Mouse (Mus musculus) intestine, postnatal 0 days (tissue): ENCODE data around the gene Mkln1. TPM values are rescaled to one million over a fixed set of nuclear protein-coding genes. Genes with fewer than 3 reads are reported as not detected.

Experiments
- ATAC-seq: fragments of 200-750 bp; cut with Nextera tagmentation; 2 replicates; pipeline ENCODE4 v1.8.0; 2017; ENCODE audit warnings: mild to moderate bottlenecking, moderate TSS enrichment, moderate library complexity
- H3K27ac ChIP-seq: fragments of 300-500 bp; sonication (generic); 2 replicates; pipeline ENCODE4 v1.5.1; 2014; ENCODE audit warnings: mild to moderate bottlenecking, low read depth, low read length, moderate library complexity
- H3K27me3 ChIP-seq: fragments of 300-500 bp; sonication (generic); replicated peaks from 2 replicates; pipeline ENCODE4 v1.6.1; 2014; ENCODE audit warnings: low read length, mixed read lengths; ENCODE audit not compliant: control insufficient read depth, insufficient read depth
- H3K36me3 ChIP-seq: fragments of 300-500 bp; sonication (generic); 2 replicates; pipeline ENCODE4 v1.6.1; 2014; ENCODE audit warnings: mild to moderate bottlenecking, moderate library complexity; ENCODE audit not compliant: control insufficient read depth, insufficient read depth
- H3K4me1 ChIP-seq: fragments of 300-500 bp; sonication (generic); replicated peaks from 2 replicates; pipeline ENCODE4 v1.6.1; 2014; ENCODE audit warnings: antibody characterized with exemption, low read length, mixed read lengths; ENCODE audit not compliant: control insufficient read depth, insufficient read depth
- H3K4me2 ChIP-seq: fragments of 300-500 bp; sonication (generic); replicated peaks from 2 replicates; pipeline ENCODE4 v1.6.1; 2014; ENCODE audit warnings: low read depth, mild to moderate bottlenecking, moderate library complexity
- H3K4me3 ChIP-seq: fragments of 300-500 bp; sonication (generic); 2 replicates; pipeline ENCODE4 v1.5.1; 2014; ENCODE audit warnings: low read depth, low read length
- H3K9ac ChIP-seq: fragments of 300-500 bp; sonication (generic); 2 replicates; pipeline ENCODE4 v1.6.1; 2014; ENCODE audit warnings: mild to moderate bottlenecking, low read depth, low read length
- H3K9me3 ChIP-seq: fragments of 300-500 bp; sonication (generic); 2 replicates; pipeline ENCODE4 v1.6.1; 2016; ENCODE audit warnings: mixed run types; ENCODE audit not compliant: control insufficient read depth
- CTCF ChIP-seq: sonication (generic); IDR thresholded peaks from 2 replicates; pipeline ENCODE4 v1.5.1; 2016; ENCODE audit warnings: low read depth, mild to moderate bottlenecking, control low read depth, antibody characterized with exemption, moderate library complexity
- WGBS: fragments of 180-500 bp; shearing (Covaris S2); extraction: QIAGEN DNeasy Blood & Tissue Kit; methylation state at CpG from one replicate; pipeline ENCODE4 v1.1.7; 2014; 5-methylcytosine and 5-hydroxymethylcytosine counted together
- polyA plus RNA-seq: library from polyadenylated mRNA; unstranded; fragments of >200 nt; fragmentation: Nextera tagmentation; extraction: Ambion mirVana; gene quantifications from 2 replicates; pipeline ENCODE4 v1.2.1, GENCODE M21; 2015

The Mkln1 gene
- polyA plus RNA-seq, 1 experiment from 2014 or later = 109 TPM

DNA sequence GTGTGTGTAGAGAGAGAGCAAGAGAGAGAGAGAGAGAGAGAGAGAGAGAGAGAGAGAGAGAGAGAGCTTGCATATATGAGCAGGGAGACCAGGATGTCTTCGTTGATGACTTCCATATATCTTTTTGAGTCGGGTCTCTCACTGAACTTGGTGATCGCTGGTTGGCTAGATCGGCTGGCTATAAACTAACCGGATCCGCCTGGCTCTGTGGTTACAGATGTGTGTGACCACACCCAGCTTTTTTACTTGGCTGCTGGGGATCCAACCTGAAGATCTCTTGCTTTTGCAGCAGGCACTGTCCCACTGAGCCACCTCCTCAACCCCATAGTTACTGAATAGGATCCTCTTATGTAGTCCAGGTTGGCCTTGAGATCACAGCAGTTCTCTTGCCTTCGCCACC lies 15.5 kb upstream of the Mkln1 start:
- no peak for TF ChIP-seq CTCF
- Histone ChIP-seq H3K4me3 (no peak overlapping the region), H3K36me3 (no peaks in the 10 kb centered on the region), H3K4me1 (no peaks in the 10 kb centered on the region), H3K4me2 (no peak overlapping the region), H3K9me3 (no peaks in the 10 kb centered on the region), H3K27me3 (no peaks in the 10 kb centered on the region), H3K9ac (no peak overlapping the region), H3K27ac (no peak overlapping the region)
- WGBS = 82% methylated on average over 7 of the region's 7 CpGs
- no peak for ATAC-seq

DNA sequence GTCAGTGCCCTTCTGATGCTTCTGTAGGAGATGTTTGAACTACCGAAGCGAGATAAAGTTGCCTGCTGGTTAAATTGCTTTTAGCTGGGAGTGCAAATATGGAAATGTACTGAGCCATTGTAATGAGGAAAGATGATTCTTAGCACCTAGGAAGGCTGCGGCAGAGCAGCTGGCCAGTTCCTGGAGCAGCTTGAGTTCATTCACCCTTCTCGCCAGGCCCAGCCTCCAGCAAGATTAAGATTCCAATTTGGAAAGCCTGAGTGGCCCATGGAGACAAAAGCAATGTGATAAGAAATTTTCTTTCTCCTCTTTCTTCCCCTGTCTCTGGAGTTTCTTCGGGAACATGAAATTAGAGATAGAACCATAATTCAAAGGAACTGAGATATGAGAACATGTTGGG lies 13.7 kb upstream of the Mkln1 start:
- H3K27ac ChIP-seq = no peak overlapping the region
- no peak for TF ChIP-seq CTCF
- ATAC-seq = no peak

DNA sequence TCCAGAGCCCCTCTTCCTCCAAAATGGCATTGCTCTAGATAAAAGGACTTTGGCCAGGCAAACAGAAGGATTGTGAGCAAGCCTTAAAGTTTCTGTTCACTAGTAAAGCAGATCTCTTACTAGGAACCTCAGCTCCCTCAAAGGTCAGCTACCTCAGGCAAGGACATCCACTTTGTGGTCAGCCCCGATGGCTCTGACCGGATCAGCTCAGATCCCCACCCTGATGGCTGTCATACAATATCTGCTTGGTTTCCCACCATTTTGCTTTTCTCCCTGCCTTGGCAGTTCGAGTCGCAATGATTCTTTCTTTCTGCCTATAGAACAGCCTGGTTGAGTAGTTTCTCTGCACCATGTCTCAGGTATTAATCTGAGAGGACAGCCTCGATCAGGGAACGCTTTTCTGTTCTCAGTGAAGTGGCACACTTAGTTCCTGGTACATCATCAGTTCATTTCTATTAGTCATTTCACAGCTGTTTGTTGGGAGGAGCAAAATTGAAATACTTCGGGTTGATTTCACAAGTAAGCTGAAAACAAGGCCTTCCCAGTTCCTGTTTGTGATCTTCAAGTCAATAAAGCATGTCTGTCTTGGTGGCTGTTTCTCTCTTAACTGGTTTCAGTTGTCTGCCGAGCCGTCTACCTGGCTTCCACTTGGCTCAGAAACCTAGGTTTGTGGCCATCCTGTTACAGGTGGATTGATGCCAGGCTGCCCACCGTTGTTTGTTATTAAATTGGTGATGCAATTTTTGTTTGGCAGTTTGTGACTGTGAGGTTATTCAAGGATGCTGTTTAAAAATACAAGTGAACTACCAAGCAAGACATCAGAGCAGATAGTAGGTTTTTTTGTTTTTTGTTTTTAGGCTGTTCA lies 13.0 kb upstream of the Mkln1 start:
- 82% methylated on average over 10 of the region's 10 CpGs for WGBS
- no peak for ATAC-seq
- no peak for TF ChIP-seq CTCF

More for the DNA sequence above, 13.7 kb upstream of the Mkln1 start:
- H3K4me1 ChIP-seq = no peaks in the 10 kb centered on the region
- no peaks in the 10 kb centered on the region for H3K9me3 ChIP-seq
- no peak overlapping the region for H3K9ac ChIP-seq
- 43% methylated on average over 5 of the region's 5 CpGs for WGBS
- H3K4me3 ChIP-seq = no peak overlapping the region
- H3K27me3 ChIP-seq = no peaks in the 10 kb centered on the region
- no peak overlapping the region for H3K4me2 ChIP-seq
- no peaks in the 10 kb centered on the region for H3K36me3 ChIP-seq

DNA sequence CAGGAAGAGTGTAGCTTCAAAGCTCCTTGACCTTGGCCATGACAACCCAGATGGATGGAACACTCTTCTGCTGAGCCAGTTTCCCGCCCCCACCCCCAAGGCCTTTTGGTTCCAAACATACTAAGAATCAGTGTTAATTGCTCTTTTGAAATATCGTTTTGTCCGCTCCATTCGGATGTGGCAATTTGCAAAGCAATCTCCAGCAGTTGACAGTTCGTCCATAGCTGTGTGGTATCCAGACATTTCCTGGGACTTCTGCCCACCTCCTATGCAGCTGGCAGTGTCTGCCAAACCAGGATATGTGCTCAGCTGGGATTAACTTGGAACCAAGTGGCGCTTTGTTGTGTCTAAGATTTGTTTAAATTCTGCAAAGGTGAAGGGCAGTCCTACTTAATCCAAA lies 8.8 kb upstream of the Mkln1 start:
- H3K36me3 ChIP-seq = no peaks in the 10 kb centered on the region
- ATAC-seq = no peak

More for the DNA sequence above, 13.0 kb upstream of the Mkln1 start:
- Histone ChIP-seq H3K9me3 (no peaks in the 10 kb centered on the region), H3K36me3 (no peaks in the 10 kb centered on the region), H3K27me3 (no peaks in the 10 kb centered on the region), H3K4me3 (no peak overlapping the region), H3K4me2 (no peak overlapping the region), H3K4me1 (no peaks in the 10 kb centered on the region), H3K9ac (no peak overlapping the region), H3K27ac (no peak overlapping the region)

DNA sequence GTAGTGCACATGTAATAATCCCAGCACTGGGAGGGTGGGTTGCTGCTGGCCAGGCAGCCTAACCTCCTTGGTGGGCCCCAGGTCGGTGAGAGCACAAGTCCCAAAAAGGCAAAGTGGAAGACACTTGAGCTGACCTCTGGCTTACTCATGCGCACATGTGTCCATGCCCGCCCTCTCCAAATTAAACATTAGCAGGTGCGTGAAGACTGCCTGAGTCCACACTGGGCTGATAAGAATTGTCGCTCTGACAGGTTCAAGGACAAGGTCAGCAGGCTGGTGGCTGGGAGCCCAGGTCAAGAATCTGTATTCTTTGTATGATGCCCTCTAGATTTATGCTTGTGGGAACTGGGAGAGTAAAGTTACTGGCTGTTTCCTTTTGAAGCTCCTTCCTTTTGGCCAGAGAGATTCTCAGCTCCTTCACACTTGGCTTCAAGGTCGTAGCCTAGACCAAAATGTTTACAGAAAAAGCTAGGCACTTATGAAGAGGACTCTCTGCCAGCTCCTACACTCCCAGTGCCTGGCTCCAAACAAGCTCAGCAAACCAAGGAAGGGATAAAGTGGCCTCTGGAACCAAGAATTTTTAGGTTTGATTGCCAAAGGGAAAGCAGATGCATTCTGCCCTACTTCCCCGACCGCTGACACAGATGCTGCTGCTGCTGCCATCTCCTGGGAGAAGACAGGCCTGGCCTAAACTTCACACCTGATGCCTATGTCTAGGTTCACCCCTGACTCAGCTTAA lies 8.1 kb upstream of the Mkln1 start:
- no peaks in the 10 kb centered on the region for H3K9me3 ChIP-seq
- H3K9ac ChIP-seq = no peak overlapping the region
- 40% methylated on average over 8 of the region's 8 CpGs for WGBS
- H3K36me3 ChIP-seq = no peaks in the 10 kb centered on the region
- H3K4me2 ChIP-seq = no peak overlapping the region
- H3K4me1 ChIP-seq = no peaks in the 10 kb centered on the region
- no peak overlapping the region for H3K4me3 ChIP-seq
- no peak for ATAC-seq
- no peak overlapping the region for H3K27ac ChIP-seq
- H3K27me3 ChIP-seq = no peaks in the 10 kb centered on the region
- peak; percentile 66 for TF ChIP-seq CTCF

More for the DNA sequence above, 8.8 kb upstream of the Mkln1 start:
- H3K4me1 ChIP-seq = no peaks in the 10 kb centered on the region
- no peak overlapping the region for H3K9ac ChIP-seq
- no peak overlapping the region for H3K27ac ChIP-seq
- no peaks in the 10 kb centered on the region for H3K9me3 ChIP-seq
- no peak overlapping the region for H3K4me3 ChIP-seq
- H3K4me2 ChIP-seq = no peak overlapping the region
- H3K27me3 ChIP-seq = no peaks in the 10 kb centered on the region
- WGBS = 82% methylated on average over 6 of the region's 6 CpGs
- TF ChIP-seq CTCF = no peak

DNA sequence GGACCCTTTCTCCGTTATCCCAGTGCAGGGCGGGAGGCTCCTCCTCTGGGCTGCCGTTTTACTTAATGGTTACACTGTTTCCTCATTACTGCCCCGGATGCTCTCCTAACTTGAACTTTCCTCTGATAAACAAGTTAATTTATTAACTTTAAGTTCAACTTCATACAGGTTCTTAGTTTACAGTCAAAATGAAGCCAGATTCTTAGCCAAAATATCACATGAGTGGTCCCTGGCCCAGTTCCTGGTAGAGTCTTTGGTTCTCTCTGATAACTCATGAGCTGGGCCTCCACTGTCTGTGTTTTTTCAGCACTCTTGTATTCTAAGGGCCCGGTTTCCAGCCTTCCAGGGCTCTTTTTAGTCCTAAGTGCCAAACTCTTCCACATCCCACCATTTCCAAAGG lies 5.7 kb upstream of the Mkln1 start:
- Histone ChIP-seq H3K27ac (no peak overlapping the region), H3K4me2 (no peak overlapping the region), H3K9ac (no peak overlapping the region), H3K27me3 (no peaks in the 10 kb centered on the region), H3K36me3 (no peaks in the 10 kb centered on the region), H3K4me1 (no peaks in the 10 kb centered on the region), H3K4me3 (no peak overlapping the region), H3K9me3 (no peaks in the 10 kb centered on the region)
- TF ChIP-seq CTCF = no peak
- ATAC-seq = no peak
- WGBS = 66% methylated on average over 5 of the region's 5 CpGs
